Mouse (Mus musculus) midbrain, embryonic 12.5 days (tissue): ENCODE measurements around the gene Tyro3. TPM values are rescaled to one million over a fixed set of nuclear protein-coding genes. Genes with fewer than 3 reads are reported as not detected.

ENCODE experiments used
- ATAC-seq: fragments of 200-750 bp; cut with Nextera tagmentation; 2 replicates; pipeline ENCODE4 v1.8.0; 2017; ENCODE audit warnings: low read depth, moderate TSS enrichment, moderate library complexity; ENCODE audit not compliant: low FRiP score
- H3K27ac ChIP-seq: fragments of 300-500 bp; sonication (generic); replicated peaks from 2 replicates; pipeline ENCODE4 v1.5.1; 2016; ENCODE audit warnings: mild to moderate bottlenecking
- H3K27me3 ChIP-seq: fragments of 300-500 bp; sonication (generic); 2 replicates; pipeline ENCODE4 v1.6.1; 2016; ENCODE audit warnings: mild to moderate bottlenecking
- H3K36me3 ChIP-seq: fragments of 300-500 bp; sonication (generic); 2 replicates; pipeline ENCODE4 v1.6.1; 2016
- H3K4me1 ChIP-seq: fragments of 300-500 bp; sonication (generic); 2 replicates; pipeline ENCODE4 v1.6.1; 2016
- H3K4me2 ChIP-seq: fragments of 300-500 bp; sonication (generic); replicated peaks from 2 replicates; pipeline ENCODE4 v1.6.1; 2016; ENCODE audit warnings: mild to moderate bottlenecking, moderate library complexity
- H3K4me3 ChIP-seq: fragments of 300-500 bp; sonication (generic); 2 replicates; pipeline ENCODE4 v1.5.1; 2016; ENCODE audit warnings: mild to moderate bottlenecking
- H3K9ac ChIP-seq: fragments of 300-500 bp; sonication (generic); replicated peaks from 2 replicates; pipeline ENCODE4 v1.6.1; 2016; ENCODE audit warnings: mild to moderate bottlenecking, moderate library complexity
- H3K9me3 ChIP-seq: fragments of 300-500 bp; sonication (generic); 2 replicates; pipeline ENCODE4 v1.6.1; 2016; ENCODE audit warnings: mild to moderate bottlenecking
- WGBS: fragments of 180-500 bp; shearing (Covaris S2); methylation state at CpG from one replicate; pipeline ENCODE4 v1.1.7; 2016; 5-methylcytosine and 5-hydroxymethylcytosine counted together
- polyA plus RNA-seq: library from polyadenylated mRNA; unstranded; fragments of >200 nt; fragmentation: Nextera tagmentation; extraction: Ambion mirVana; gene quantifications from 2 replicates; pipeline ENCODE4 v1.2.1, GENCODE M21; 2016

Tyro3 gene
- polyA plus RNA-seq, 1 experiment from 2014 or later, result 25.7 TPM

GRCm38 (mm10) chr2:119798246-119798927 lies 854 bp downstream of the Tyro3 start:
- ATAC-seq, result no peak
- Histone ChIP-seq H3K4me3 (no peak overlapping the region; the same call in 1 of the 2 replicates), H3K9me3 (no peaks in the 10 kb centered on the region), H3K9ac (no peak overlapping the region), H3K4me1 (peaks cover 33% of the 10 kb centered on the region), H3K27ac (no peak overlapping the region), H3K4me2 (peak overlapping the region; percentile 97; the same call in 1 of the 2 replicates), H3K27me3 (peaks cover 51% of the 10 kb centered on the region), H3K36me3 (no peaks in the 10 kb centered on the region)
- 10% methylated on average over 13 of the region's 13 CpGs for WGBS

GRCm38 (mm10) chr2:119799181-119799960 lies 1.8 kb downstream of the Tyro3 start:
- peak; percentile 66 for ATAC-seq
- peaks cover 43% of the 10 kb centered on the region for H3K4me1 ChIP-seq
- WGBS, result 0% methylated on average over 38 of the region's 89 CpGs
- peak overlapping the region; percentile 54 for H3K27ac ChIP-seq
- no peaks in the 10 kb centered on the region for H3K9me3 ChIP-seq
- H3K9ac ChIP-seq, result peak overlapping the region; percentile 92
- H3K4me2 ChIP-seq, result peak overlapping the region; percentile 97
- H3K36me3 ChIP-seq, result no peaks in the 10 kb centered on the region
- peak overlapping the region; percentile 75 for H3K4me3 ChIP-seq
- H3K27me3 ChIP-seq, result peaks cover 52% of the 10 kb centered on the region

- H3K4me1 ChIP-seq, result peaks cover 50% of the 10 kb centered on the region
- H3K27ac ChIP-seq, result peak overlapping the region; percentile 54; the same call in 1 of the 2 replicates
- H3K27me3 ChIP-seq, result peaks cover 53% of the 10 kb centered on the region
- peak overlapping the region; percentile 97 for H3K4me2 ChIP-seq
- H3K9ac ChIP-seq, result peak overlapping the region; percentile 92
- peak; percentile 0; the same call in 1 of the 2 replicates for ATAC-seq
- no peaks in the 10 kb centered on the region for H3K9me3 ChIP-seq
- no peaks in the 10 kb centered on the region for H3K36me3 ChIP-seq
- under 1% methylated on average over 26 of the region's 27 CpGs for WGBS
- H3K4me3 ChIP-seq, result peak overlapping the region; percentile 75
Observed at GRCm38 (mm10) chr2:119799961-119800550, 2.5 kb downstream of the Tyro3 start.

- Histone ChIP-seq H3K27ac (no peak overlapping the region), H3K4me3 (peak overlapping the region; percentile 75), H3K4me1 (peaks cover 56% of the 10 kb centered on the region), H3K36me3 (peaks cover 6% of the 10 kb centered on the region; the same call in 1 of the 2 replicates), H3K9ac (peak overlapping the region; percentile 92; the same call in 1 of the 2 replicates), H3K9me3 (no peaks in the 10 kb centered on the region), H3K4me2 (peak overlapping the region; percentile 97), H3K27me3 (peaks cover 61% of the 10 kb centered on the region)
- 50% methylated on average over 15 of the region's 15 CpGs for WGBS
- no peak for ATAC-seq
Observed at GRCm38 (mm10) chr2:119800876-119801846, 3.6 kb downstream of the Tyro3 start.

GRCm38 (mm10) chr2:119802767-119803617 lies 5.5 kb downstream of the Tyro3 start:
- Histone ChIP-seq H3K4me3 (no peak overlapping the region), H3K9me3 (no peaks in the 10 kb centered on the region), H3K4me2 (peak overlapping the region; percentile 34), H3K36me3 (peaks cover 18% of the 10 kb centered on the region), H3K27ac (peak overlapping the region; percentile 64), H3K27me3 (peaks cover 45% of the 10 kb centered on the region), H3K9ac (peak overlapping the region; percentile 39; the same call in 1 of the 2 replicates), H3K4me1 (peaks cover 56% of the 10 kb centered on the region)
- ATAC-seq, result peak; percentile 83
- 16% methylated on average over 10 of the region's 10 CpGs for WGBS

GRCm38 (mm10) chr2:119803618-119804274 lies 6.2 kb downstream of the Tyro3 start:
- Histone ChIP-seq H3K9ac (no peak overlapping the region), H3K27me3 (peaks cover 38% of the 10 kb centered on the region), H3K4me3 (no peak overlapping the region), H3K36me3 (peaks cover 26% of the 10 kb centered on the region), H3K4me2 (peak overlapping the region; percentile 34), H3K4me1 (peaks cover 56% of the 10 kb centered on the region), H3K9me3 (no peaks in the 10 kb centered on the region), H3K27ac (peak overlapping the region; percentile 64)
- ATAC-seq, result no peak
- WGBS, result 13% methylated on average over 6 of the region's 6 CpGs

GRCm38 (mm10) chr2:119804275-119804628 lies 6.7 kb downstream of the Tyro3 start:
- no peak for ATAC-seq
- Histone ChIP-seq H3K4me2 (no peak overlapping the region), H3K4me1 (peaks cover 56% of the 10 kb centered on the region), H3K9me3 (no peaks in the 10 kb centered on the region), H3K27me3 (peaks cover 34% of the 10 kb centered on the region), H3K4me3 (no peak overlapping the region), H3K9ac (no peak overlapping the region), H3K27ac (no peak overlapping the region; the same call in 1 of the 2 replicates), H3K36me3 (peaks cover 31% of the 10 kb centered on the region)
- 28% methylated on average over 5 of the region's 5 CpGs for WGBS

GRCm38 (mm10) chr2:119804776-119805175 lies 7.2 kb downstream of the Tyro3 start:
- no peak overlapping the region for H3K4me2 ChIP-seq
- H3K4me1 ChIP-seq, result peaks cover 56% of the 10 kb centered on the region
- no peaks in the 10 kb centered on the region for H3K9me3 ChIP-seq
- peaks cover 34% of the 10 kb centered on the region for H3K27me3 ChIP-seq
- H3K27ac ChIP-seq, result no peak overlapping the region; the same call in 1 of the 2 replicates
- no peak overlapping the region for H3K4me3 ChIP-seq
- no peak overlapping the region for H3K9ac ChIP-seq
- no peak for ATAC-seq
- peaks cover 36% of the 10 kb centered on the region for H3K36me3 ChIP-seq
- 15% methylated on average over 9 of the region's 9 CpGs for WGBS

GRCm38 (mm10) chr2:119805536-119805935 lies 8.0 kb downstream of the Tyro3 start:
- Histone ChIP-seq H3K9me3 (no peaks in the 10 kb centered on the region), H3K4me1 (peaks cover 48% of the 10 kb centered on the region), H3K27me3 (peaks cover 34% of the 10 kb centered on the region), H3K9ac (no peak overlapping the region), H3K36me3 (peaks cover 44% of the 10 kb centered on the region), H3K4me2 (no peak overlapping the region), H3K27ac (no peak overlapping the region), H3K4me3 (no peak overlapping the region)
- WGBS, result 45% methylated on average over 8 of the region's 8 CpGs
- ATAC-seq, result no peak

GRCm38 (mm10) chr2:119808438-119808837 lies 10.9 kb downstream of the Tyro3 start:
- no peaks in the 10 kb centered on the region for H3K9me3 ChIP-seq
- no peak overlapping the region for H3K4me3 ChIP-seq
- ATAC-seq, result no peak
- peaks cover 66% of the 10 kb centered on the region for H3K36me3 ChIP-seq
- WGBS, result 22% methylated on average over 3 of the region's 4 CpGs
- no peak overlapping the region for H3K9ac ChIP-seq
- H3K27ac ChIP-seq, result no peak overlapping the region
- H3K4me1 ChIP-seq, result peaks cover 22% of the 10 kb centered on the region
- H3K4me2 ChIP-seq, result no peak overlapping the region
- peaks cover 19% of the 10 kb centered on the region; the same call in 1 of the 2 replicates for H3K27me3 ChIP-seq
